8 mouse cellular contexts compared by ENCODE assay signal in genomic region chr14:8935121-8935520, GRCm38 (mm10).
DNase-seq lines count a peak whose midpoint lies in the region; ATAC-seq and TF ChIP-seq lines count a peak whose summit lies in the region.

No protein-coding gene starts in this region.

- H3K9me3 ChIP-seq in forebrain, postnatal 0 days (ENCODE audit: low read length), result no peaks in the 10 kb centered on the region
- H3K9me3 ChIP-seq in midbrain, postnatal 0 days (ENCODE audit: low read length), result no peaks in the 10 kb centered on the region

- no peaks in the 10 kb centered on the region for H3K36me3 ChIP-seq in forebrain, postnatal 0 days (ENCODE audit: insufficient read depth)
- no peaks in the 10 kb centered on the region for H3K36me3 ChIP-seq in midbrain, postnatal 0 days (ENCODE audit: insufficient read depth, low read length)

- DNase-seq in gastrocnemius, adult 2 months, result peak; percentile 16
- DNase-seq in gastrocnemius, postnatal 25 days, result no peak
- DNase-seq in urinary bladder, adult 18-20 months (ENCODE audit: low spot score in 2 of 2), result peak; percentile 19 to 24
- DNase-seq in urinary bladder, postnatal 10 days (ENCODE audit: low spot score), result no peak
- peak; percentile 75 for DNase-seq in forebrain, postnatal 0 days
- peak; percentile 63 to 65 for DNase-seq in layer of hippocampus, adult 2 months (ENCODE audit: low spot score in 2 of 2)
- peak; percentile 81 for DNase-seq in midbrain, postnatal 0 days (ENCODE audit: low spot score)

- no peak overlapping the region for H3K27ac ChIP-seq in gastrocnemius, adult 2 months
- H3K27ac ChIP-seq in forebrain, postnatal 0 days (ENCODE audit: low read depth, low read length), result no peak overlapping the region
- H3K27ac ChIP-seq in layer of hippocampus, adult 2 months, result no peak overlapping the region
- H3K27ac ChIP-seq in midbrain, postnatal 0 days (ENCODE audit: low read depth, low read length), result no peak overlapping the region

- WGBS in forebrain, postnatal 0 days, result 21% methylated on average over 5 of the region's 5 CpGs
- 23% methylated on average over 5 of the region's 5 CpGs for WGBS in midbrain, postnatal 0 days

- H3K27me3 ChIP-seq in forebrain, postnatal 0 days (ENCODE audit: insufficient read depth, low read length), result no peaks in the 10 kb centered on the region
- H3K27me3 ChIP-seq in midbrain, postnatal 0 days (ENCODE audit: insufficient read depth, low read length), result no peaks in the 10 kb centered on the region

- intact Hi-C loops in gastrocnemius, adult 2 months (cut with DNase I), result no loop called here

- no peak overlapping the region for H3K4me3 ChIP-seq in gastrocnemius, adult 2 months
- H3K4me3 ChIP-seq in forebrain, postnatal 0 days (ENCODE audit: low read depth, low read length), result no peak overlapping the region
- no peak overlapping the region for H3K4me3 ChIP-seq in layer of hippocampus, adult 2 months
- H3K4me3 ChIP-seq in midbrain, postnatal 0 days (ENCODE audit: low read depth, low read length), result no peak overlapping the region

- peak; percentile 52 for TF ChIP-seq CTCF in gastrocnemius, adult 2 months (IDR thresholded peaks at IDR 0.05)
- TF ChIP-seq CTCF in forebrain, postnatal 0 days (IDR thresholded peaks at IDR 0.05; ENCODE audit: low read depth), result peak; percentile 67
- TF ChIP-seq CTCF in layer of hippocampus, adult 2 months (conservative IDR thresholded peaks at IDR 0.05), result peak; percentile 74
- peak; percentile 76 for TF ChIP-seq CTCF in midbrain, postnatal 0 days (IDR thresholded peaks at IDR 0.05)

- H3K4me2 ChIP-seq in forebrain, postnatal 0 days (ENCODE audit: low read depth), result no peak overlapping the region
- H3K4me2 ChIP-seq in midbrain, postnatal 0 days (ENCODE audit: low read depth, low read length, poor library complexity, severe bottlenecking), result no peak overlapping the region

- no peak overlapping the region for H3K9ac ChIP-seq in forebrain, postnatal 0 days
- no peak overlapping the region for H3K9ac ChIP-seq in midbrain, postnatal 0 days (replicated peaks; ENCODE audit: low read length, poor library complexity, severe bottlenecking)

- no peaks in the 10 kb centered on the region for H3K4me1 ChIP-seq in forebrain, postnatal 0 days (ENCODE audit: insufficient read depth)
- H3K4me1 ChIP-seq in midbrain, postnatal 0 days (ENCODE audit: insufficient read depth, low read length), result no peaks in the 10 kb centered on the region

- no peak for ATAC-seq in forebrain, postnatal 0 days
- ATAC-seq in midbrain, postnatal 0 days (ENCODE audit: low FRiP score), result no peak
- ATAC-seq in megakaryocyte, adult 5-6 weeks (ENCODE audit: poor library complexity, severe bottlenecking), result no peak

Comparison
In these comparisons a context has a peak if more than half of its experiments do, and no peak if none do; other contexts are left out.
1. DNase-seq: peak in gastrocnemius, adult 2 months (single experiment), urinary bladder, adult 18-20 months (2 of 2), forebrain, postnatal 0 days (single experiment), layer of hippocampus, adult 2 months (2 of 2) and midbrain, postnatal 0 days (single experiment); none in gastrocnemius, postnatal 25 days (single experiment) and urinary bladder, postnatal 10 days (single experiment).
2. Peak in every context shown above with its lines, with median percentiles within 50 percentile points of each other: CTCF ChIP-seq.